Mouse (Mus musculus) erythroblast, embryonic 14.5 days (primary cell): Measurements from ENCODE around the gene Synj1.

Source experiments
- GATA1 ChIP-seq: IDR thresholded peaks from 2 replicates; pipeline ENCODE4 v1.6.1; 2012; ENCODE audit warnings: low read length, inconsistent platforms, mixed read lengths
- TAL1 ChIP-seq: IDR thresholded peaks from 3 replicates; pipeline ENCODE4 v1.6.1; 2012; ENCODE audit warnings: low read length, inconsistent platforms, mixed read lengths

GRCm38 (mm10) chr16:91011021-91011683 lies at the start of gene Synj1:
- TF ChIP-seq GATA1 = no peak
- no peak for TF ChIP-seq TAL1
